Mouse (Mus musculus) myocyte (in vitro differentiated cells): ENCODE measurements at regions not wholly inside any gene's neighbourhood (a gene's known extent, or its start where the extent isn't known, plus 50 kb on each side); places are given as distances from the start of the nearest gene placed in this dataset.

Source experiments
- H3K27me3 ChIP-seq: one replicate; pipeline ENCODE4 v1.6.1; 2011; ENCODE audit not compliant: control insufficient read depth, insufficient read depth, insufficient read length
- H3K36me3 ChIP-seq: one replicate; pipeline ENCODE4 v1.6.1; 2011; ENCODE audit not compliant: control insufficient read depth, insufficient read depth
- H3K4me2 ChIP-seq: one replicate; pipeline ENCODE4 v1.6.1; 2011; ENCODE audit warnings: low read depth, control low read depth
- H3K4me3 ChIP-seq: one replicate; pipeline ENCODE4 v1.5.1; 2011; ENCODE audit warnings: mild to moderate bottlenecking, control low read depth, moderate library complexity
- H3K79me2 ChIP-seq: one replicate; pipeline ENCODE4 v1.6.1; 2011; ENCODE audit not compliant: control insufficient read depth, insufficient read depth
- H3ac ChIP-seq: one replicate; pipeline ENCODE4 v1.6.1; 2011; ENCODE audit not compliant: control insufficient read depth, insufficient read length
- CEBPB ChIP-seq: IDR thresholded peaks from 2 replicates; pipeline ENCODE4 v1.6.1; 2011; ENCODE audit warnings: mild to moderate bottlenecking, moderate library complexity; ENCODE audit not compliant: poor library complexity, insufficient read depth, severe bottlenecking
- E2F4 ChIP-seq: IDR thresholded peaks from one replicate; pipeline ENCODE4 v1.6.1; 2011; ENCODE audit warnings: mild to moderate bottlenecking, control low read depth, moderate library complexity; ENCODE audit not compliant: insufficient read depth
- MAX ChIP-seq: IDR thresholded peaks from one replicate; pipeline ENCODE4 v1.6.1; 2011; ENCODE audit warnings: low read depth, mild to moderate bottlenecking, control low read depth
- MYOD1 ChIP-seq, 3 experiments: IDR thresholded peaks; one replicate each; pipeline ENCODE4 v1.6.1; 2011; ENCODE audit warnings: control low read depth in 2 of 3, low read depth in 2 of 3, mild to moderate bottlenecking in 2 of 3, moderate library complexity in 1 of 3; ENCODE audit not compliant: insufficient read length in 2 of 3, control insufficient read depth in 1 of 3
- MYOG ChIP-seq, 3 experiments: IDR thresholded peaks; one replicate each; pipeline ENCODE4 v1.6.1; 2011; ENCODE audit warnings: control low read depth in 2 of 3, low read depth in 2 of 3, mild to moderate bottlenecking in 2 of 3; ENCODE audit not compliant: insufficient read length in 2 of 3, control insufficient read depth in 1 of 3, insufficient read depth in 1 of 3
- POLR2A ChIP-seq: IDR thresholded peaks from one replicate; pipeline ENCODE4 v1.6.1; 2011; ENCODE audit warnings: low read depth, mild to moderate bottlenecking, control low read depth, moderate library complexity; ENCODE audit not compliant: insufficient read length
- POLR2AphosphoS2 ChIP-seq: IDR thresholded peaks from one replicate; pipeline ENCODE4 v1.6.1; 2011; ENCODE audit warnings: low read depth, control low read depth; ENCODE audit not compliant: insufficient read length
- REST ChIP-seq: IDR thresholded peaks from one replicate; pipeline ENCODE4 v1.6.1; 2011; ENCODE audit warnings: mild to moderate bottlenecking, control low read depth, moderate library complexity; ENCODE audit not compliant: insufficient read depth, insufficient read length
- SRF ChIP-seq: IDR thresholded peaks from one replicate; pipeline ENCODE4 v1.6.1; 2011; ENCODE audit warnings: low read depth; ENCODE audit not compliant: control insufficient read depth, insufficient read length
- TCF12 ChIP-seq: IDR thresholded peaks from one replicate; pipeline ENCODE4 v1.6.1; 2011; ENCODE audit warnings: mild to moderate bottlenecking, control low read depth; ENCODE audit not compliant: poor library complexity, insufficient read depth, severe bottlenecking
- TCF3 ChIP-seq: IDR thresholded peaks from one replicate; pipeline ENCODE4 v1.6.1; 2011; ENCODE audit warnings: low read depth, control low read depth; ENCODE audit not compliant: insufficient read length
- USF1 ChIP-seq: IDR thresholded peaks from one replicate; pipeline ENCODE4 v1.6.1; 2011; ENCODE audit warnings: low read depth, mild to moderate bottlenecking, control low read depth, moderate library complexity

- H3K4me2 ChIP-seq = no peak overlapping the region
- H3K36me3 ChIP-seq = no peaks in the 10 kb centered on the region
- no peak overlapping the region for H3K4me3 ChIP-seq
- no peaks in the 10 kb centered on the region for H3K79me2 ChIP-seq
- no peaks in the 10 kb centered on the region for H3K27me3 ChIP-seq
- H3ac ChIP-seq = no peak overlapping the region
- TF ChIP-seq MYOG (IDR thresholded peaks at IDR 0.05; ENCODE audit: control insufficient read depth in 1 of 3, insufficient read depth in 1 of 3, insufficient read length in 2 of 3, low read depth in 2 of 3) = no peak
- no peak for TF ChIP-seq USF1
- TF ChIP-seq POLR2AphosphoS2 = no peak
- TF ChIP-seq REST = no peak
- TF ChIP-seq MYOD1 (IDR thresholded peaks at IDR 0.05; ENCODE audit: control insufficient read depth in 1 of 3, insufficient read length in 2 of 3, low read depth in 2 of 3) = no peak
- TF ChIP-seq MAX = no peak
- TF ChIP-seq E2F4 = no peak
- TF ChIP-seq TCF3 = no peak
- no peak for TF ChIP-seq POLR2A
Observed at GRCm38 (mm10) chr4:153632056-153632455, 149.4 kb upstream of the Ajap1 start.

DNA sequence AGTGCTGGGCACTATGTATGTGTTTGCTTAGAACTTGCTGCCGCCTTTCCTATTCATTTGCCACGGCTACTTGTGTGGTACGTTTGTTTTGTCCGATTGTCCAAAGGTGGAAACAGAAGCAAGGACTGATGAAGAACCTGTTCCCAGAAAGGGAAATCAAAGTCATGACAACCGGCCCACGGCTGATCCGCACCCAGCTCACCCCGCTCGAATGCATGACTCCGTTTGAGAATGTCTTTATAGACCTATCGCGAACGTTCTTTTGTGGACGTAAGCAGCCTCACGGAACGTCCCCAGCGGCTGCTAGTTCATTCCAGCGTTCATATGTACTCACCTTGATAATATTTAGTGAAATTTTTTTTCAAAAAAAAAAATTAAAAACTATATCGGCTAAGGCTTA lies 149.9 kb upstream of the Ajap1 start:
- TF ChIP-seq SRF = no peak
- no peak for TF ChIP-seq POLR2AphosphoS2
- no peak for TF ChIP-seq POLR2A
- TF ChIP-seq REST = no peak
- TF ChIP-seq MAX = no peak
- no peak for TF ChIP-seq TCF12
- TF ChIP-seq CEBPB = no peak
- no peak for TF ChIP-seq MYOD1 (IDR thresholded peaks at IDR 0.05; ENCODE audit: control insufficient read depth in 1 of 3, insufficient read length in 2 of 3, low read depth in 2 of 3)
- no peak for TF ChIP-seq MYOG (IDR thresholded peaks at IDR 0.05; ENCODE audit: control insufficient read depth in 1 of 3, insufficient read depth in 1 of 3, insufficient read length in 2 of 3, low read depth in 2 of 3)
- TF ChIP-seq TCF3 = no peak
- no peak for TF ChIP-seq USF1

DNA sequence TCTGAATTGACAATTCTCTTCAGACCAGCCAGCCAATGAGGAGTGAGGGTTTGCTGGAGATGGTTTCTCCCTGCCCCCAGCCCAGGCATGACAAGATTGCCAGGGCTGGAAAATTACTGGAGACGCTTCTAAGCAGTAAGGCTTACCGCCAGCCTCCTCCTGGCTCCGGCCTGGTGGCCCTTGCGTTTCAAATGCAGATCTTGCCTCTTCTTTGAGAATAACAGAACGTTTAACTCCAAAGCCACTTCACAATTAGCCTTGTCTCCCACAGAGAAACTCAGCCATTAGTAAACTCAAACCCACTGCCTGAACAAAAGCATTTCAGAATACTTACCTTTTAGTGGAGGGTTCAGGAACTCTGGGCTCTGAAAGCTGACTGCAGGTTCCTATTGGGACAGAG lies 150.6 kb upstream of the Ajap1 start:
- Histone ChIP-seq H3K79me2 (no peaks in the 10 kb centered on the region), H3K4me2 (no peak overlapping the region), H3K27me3 (no peaks in the 10 kb centered on the region), H3K4me3 (no peak overlapping the region), H3K36me3 (no peaks in the 10 kb centered on the region), H3ac (no peak overlapping the region)
- TF ChIP-seq MAX = no peak
- TF ChIP-seq E2F4 = no peak
- no peak for TF ChIP-seq SRF
- no peak for TF ChIP-seq POLR2AphosphoS2
- TF ChIP-seq TCF12 = no peak
- TF ChIP-seq USF1 = no peak
- TF ChIP-seq REST = no peak
- no peak for TF ChIP-seq CEBPB
- TF ChIP-seq MYOG (IDR thresholded peaks at IDR 0.05; ENCODE audit: control insufficient read depth in 1 of 3, insufficient read depth in 1 of 3, insufficient read length in 2 of 3, low read depth in 2 of 3) = no peak

More for the DNA sequence above, 149.9 kb upstream of the Ajap1 start:
- Histone ChIP-seq H3K4me3 (no peak overlapping the region), H3K4me2 (no peak overlapping the region), H3ac (no peak overlapping the region), H3K79me2 (no peaks in the 10 kb centered on the region), H3K27me3 (no peaks in the 10 kb centered on the region), H3K36me3 (no peaks in the 10 kb centered on the region)

DNA sequence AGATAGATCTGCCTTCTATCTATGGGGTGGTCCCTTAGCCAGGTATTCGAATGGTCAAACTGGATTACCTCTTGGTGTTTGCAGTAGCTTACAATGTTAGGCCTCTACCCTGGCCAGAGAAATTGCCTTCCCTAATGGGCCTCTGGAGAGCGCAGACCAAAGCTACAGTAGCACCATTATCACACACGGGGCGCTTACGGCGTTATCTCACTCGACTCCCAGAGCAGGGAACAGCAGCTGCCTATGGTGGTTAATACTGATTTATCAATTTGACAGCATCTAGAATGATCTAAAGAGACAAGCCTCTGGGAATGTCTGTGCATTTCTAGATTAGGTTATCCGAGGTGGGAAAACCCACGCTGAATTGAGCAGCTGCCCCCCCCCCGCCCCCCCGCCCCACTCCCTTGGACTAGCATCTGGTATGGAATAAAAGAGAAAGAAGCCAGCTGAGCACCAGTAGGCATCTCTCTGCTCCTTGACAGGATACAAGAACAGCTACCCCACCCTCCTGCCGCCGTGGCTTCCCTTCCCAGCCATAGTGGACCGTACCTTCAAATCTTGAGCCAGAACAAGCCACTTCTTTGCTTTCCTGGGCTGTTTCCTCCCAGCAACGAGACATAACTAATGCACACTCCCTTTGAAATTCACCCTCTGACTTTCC lies 151.7 kb upstream of the Ajap1 start:
- no peak overlapping the region for H3K4me2 ChIP-seq
- TF ChIP-seq MYOG (IDR thresholded peaks at IDR 0.05; ENCODE audit: control insufficient read depth in 1 of 3, insufficient read depth in 1 of 3, insufficient read length in 2 of 3, low read depth in 2 of 3) (no peak), POLR2A (no peak), TCF12 (no peak), SRF (no peak), MAX (no peak), MYOD1 (IDR thresholded peaks at IDR 0.05; ENCODE audit: control insufficient read depth in 1 of 3, insufficient read length in 2 of 3, low read depth in 2 of 3) (no peak), POLR2AphosphoS2 (no peak), USF1 (no peak), REST (no peak), TCF3 (no peak), E2F4 (no peak), CEBPB (no peak)
- no peak overlapping the region for H3K4me3 ChIP-seq
- H3K36me3 ChIP-seq = no peaks in the 10 kb centered on the region
- no peaks in the 10 kb centered on the region for H3K79me2 ChIP-seq
- no peaks in the 10 kb centered on the region for H3K27me3 ChIP-seq
- H3ac ChIP-seq = no peak overlapping the region
